Comparison of ENCODE assay signal across 15 mouse cellular contexts in the genomic region with DNA sequence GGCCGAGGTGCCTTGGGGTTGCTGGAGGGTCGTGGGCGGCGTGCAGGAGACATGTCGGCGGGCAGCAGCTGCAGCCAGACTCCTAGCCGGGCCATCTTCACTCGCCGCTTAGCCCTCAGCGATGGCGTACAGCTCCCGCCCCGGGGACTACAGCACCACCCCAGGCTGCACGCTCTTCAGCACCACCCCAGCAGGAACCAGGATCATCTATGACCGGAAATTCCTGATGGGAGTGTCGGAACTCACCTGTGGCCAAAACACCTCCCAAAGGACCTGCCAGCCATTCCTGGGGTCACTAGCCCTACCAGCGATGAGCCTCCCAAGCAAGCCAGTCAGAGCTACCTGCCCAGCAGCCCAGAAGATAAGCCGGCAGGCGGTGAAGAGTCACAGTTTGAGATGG.
"Had no signal": no experiment of that assay in that cellular context is flagged by ENCODE, and none has a peak within 500 bp of the region (broad histone marks: within the 10 kb centered on the region; RNA-seq: fewer than 3 reads in every experiment).

No protein-coding gene starts in this region.

- ATAC-seq: lung, postnatal 0 days; midbrain, embryonic 13.5 days had no signal

- H3K4me3 ChIP-seq: limb, embryonic 12.5 days; liver, embryonic 13.5 days; megakaryocyte, embryonic 14.5 days; midbrain, embryonic 13.5 days; neural tube, embryonic 12.5 days had no signal

- H3K4me2 ChIP-seq: limb, embryonic 12.5 days; liver, embryonic 13.5 days; midbrain, embryonic 13.5 days; neural tube, embryonic 12.5 days had no signal

- H3K4me1 ChIP-seq: limb, embryonic 12.5 days; liver, embryonic 13.5 days; midbrain, embryonic 13.5 days; neural tube, embryonic 12.5 days had no signal

- H3K27ac ChIP-seq: kidney, postnatal 0 days; limb, embryonic 12.5 days; liver, embryonic 13.5 days; midbrain, embryonic 13.5 days; neural tube, embryonic 12.5 days had no signal

- H3K9me3 ChIP-seq: limb, embryonic 12.5 days; liver, embryonic 13.5 days; megakaryocyte, embryonic 14.5 days; midbrain, embryonic 13.5 days; neural tube, embryonic 12.5 days had no signal

- H3K27me3 ChIP-seq: limb, embryonic 12.5 days; liver, embryonic 13.5 days; megakaryocyte, embryonic 14.5 days; midbrain, embryonic 13.5 days; neural tube, embryonic 12.5 days had no signal

- DNase-seq: kidney, adult 8-10 months; kidney, postnatal 36 days; liver; liver, embryonic 13.5 days; lung, adult 18-20 months; lung, postnatal 4 days; right cerebral cortex, postnatal 4 days; spleen, adult 18-20 months; thymus, postnatal 36 days had no signal

- H3K9ac ChIP-seq: limb, embryonic 12.5 days; liver, embryonic 13.5 days; midbrain, embryonic 13.5 days; neural tube, embryonic 12.5 days had no signal
